Mouse (Mus musculus): ENCODE data around the gene Rpl6. TPM values are rescaled to one million over a fixed set of nuclear protein-coding genes. Genes with fewer than 3 reads are reported as not detected.

Gene Rpl6
- polyA plus RNA-seq, 1 experiment from 2014 or later = 659 TPM

- H3K27ac ChIP-seq = no peak overlapping the region
- no peaks in the 10 kb centered on the region for H3K27me3 ChIP-seq (ENCODE audit: poor library complexity, severe bottlenecking)
- WGBS = 89% methylated on average over 5 of the region's 5 CpGs
- H3K4me3 ChIP-seq = no peak overlapping the region
- no peak for DNase-seq (ENCODE audit: extremely low spot score, low spot score)
- H3K4me1 ChIP-seq = no peaks in the 10 kb centered on the region
- no peaks in the 10 kb centered on the region for H3K9me3 ChIP-seq
- 0 out of 2 replicates have a peak, but pooled peaks cover 3% of the 10 kb centered on the region for H3K36me3 ChIP-seq (replicated peaks)
Observed at GRCm38 (mm10) chr5:121236171-121236570, 31.9 kb downstream of the Rpl6 start.

GRCm38 (mm10) chr5:121238208-121238607, 33.9 kb downstream of the Rpl6 start:
- no peak for DNase-seq (ENCODE audit: extremely low spot score, low spot score)
- 91% methylated on average over 2 of the region's 2 CpGs for WGBS
- Histone ChIP-seq H3K36me3 (replicated peaks) (0 out of 2 replicates have a peak, but pooled peaks cover 3% of the 10 kb centered on the region), H3K4me1 (no peaks in the 10 kb centered on the region), H3K27me3 (ENCODE audit: poor library complexity, severe bottlenecking) (no peaks in the 10 kb centered on the region), H3K27ac (no peak overlapping the region), H3K4me3 (no peak overlapping the region), H3K9me3 (no peaks in the 10 kb centered on the region)

GRCm38 (mm10) chr5:121239846-121240245, 35.6 kb downstream of the Rpl6 start:
- H3K27me3 ChIP-seq (ENCODE audit: poor library complexity, severe bottlenecking) = no peaks in the 10 kb centered on the region
- no peaks in the 10 kb centered on the region for H3K9me3 ChIP-seq
- 86% methylated on average over 5 of the region's 5 CpGs for WGBS
- no peak for DNase-seq (ENCODE audit: extremely low spot score, low spot score)
- no peak overlapping the region for H3K27ac ChIP-seq
- no peaks in the 10 kb centered on the region for H3K4me1 ChIP-seq
- 0 out of 2 replicates have a peak, but pooled peaks cover 3% of the 10 kb centered on the region for H3K36me3 ChIP-seq (replicated peaks)
- no peak overlapping the region for H3K4me3 ChIP-seq

GRCm38 (mm10) chr5:121241182-121241581, 36.9 kb downstream of the Rpl6 start:
- Histone ChIP-seq H3K9me3 (no peaks in the 10 kb centered on the region), H3K4me1 (peaks cover 5% of the 10 kb centered on the region), H3K27ac (no peak overlapping the region), H3K4me3 (no peak overlapping the region), H3K27me3 (ENCODE audit: poor library complexity, severe bottlenecking) (no peaks in the 10 kb centered on the region), H3K36me3 (replicated peaks) (no peaks in the 10 kb centered on the region)
- no peak for DNase-seq (ENCODE audit: extremely low spot score, low spot score)

GRCm38 (mm10) chr5:121242261-121242660, 38.0 kb downstream of the Rpl6 start:
- no peaks in the 10 kb centered on the region for H3K27me3 ChIP-seq (ENCODE audit: poor library complexity, severe bottlenecking)
- H3K4me1 ChIP-seq = peaks cover 5% of the 10 kb centered on the region
- no peak overlapping the region for H3K4me3 ChIP-seq
- no peaks in the 10 kb centered on the region for H3K9me3 ChIP-seq
- no peak overlapping the region for H3K27ac ChIP-seq
- no peak for DNase-seq (ENCODE audit: extremely low spot score, low spot score)
- no peaks in the 10 kb centered on the region for H3K36me3 ChIP-seq (replicated peaks)
- 55% methylated on average over 1 of the region's 1 CpGs for WGBS

- Histone ChIP-seq H3K9me3 (no peaks in the 10 kb centered on the region), H3K4me1 (peaks cover 5% of the 10 kb centered on the region), H3K4me3 (no peak overlapping the region), H3K36me3 (replicated peaks) (no peaks in the 10 kb centered on the region), H3K27me3 (ENCODE audit: poor library complexity, severe bottlenecking) (no peaks in the 10 kb centered on the region), H3K27ac (no peak overlapping the region)
- whole genome bisulfite sequencing = 89% methylated on average over 1 of the region's 1 CpGs
- no peak for DNase-seq (ENCODE audit: extremely low spot score, low spot score)
Observed at GRCm38 (mm10) chr5:121242701-121243100, 38.4 kb downstream of the Rpl6 start.

GRCm38 (mm10) chr5:121243676-121244364, 39.5 kb downstream of the Rpl6 start:
- no peaks in the 10 kb centered on the region for H3K36me3 ChIP-seq (replicated peaks)
- no peak overlapping the region for H3K4me3 ChIP-seq
- 100% methylated on average over 1 of the region's 1 CpGs for WGBS
- no peak overlapping the region for H3K27ac ChIP-seq
- no peak for DNase-seq (ENCODE audit: extremely low spot score, low spot score)
- no peaks in the 10 kb centered on the region for H3K9me3 ChIP-seq
- no peaks in the 10 kb centered on the region for H3K27me3 ChIP-seq (ENCODE audit: poor library complexity, severe bottlenecking)
- peaks cover 5% of the 10 kb centered on the region for H3K4me1 ChIP-seq

- Histone ChIP-seq H3K4me1 (peaks cover 5% of the 10 kb centered on the region), H3K27me3 (ENCODE audit: poor library complexity, severe bottlenecking) (no peaks in the 10 kb centered on the region), H3K9me3 (no peaks in the 10 kb centered on the region), H3K4me3 (no peak overlapping the region), H3K27ac (no peak overlapping the region), H3K36me3 (replicated peaks) (no peaks in the 10 kb centered on the region)
- DNase-seq (ENCODE audit: extremely low spot score, low spot score) = no peak
- 91% methylated on average over 5 of the region's 5 CpGs for WGBS
Observed at GRCm38 (mm10) chr5:121244365-121244731, 40.1 kb downstream of the Rpl6 start.

- Histone ChIP-seq H3K36me3 (replicated peaks) (no peaks in the 10 kb centered on the region), H3K9me3 (no peaks in the 10 kb centered on the region), H3K4me1 (peaks cover 5% of the 10 kb centered on the region), H3K27me3 (ENCODE audit: poor library complexity, severe bottlenecking) (no peaks in the 10 kb centered on the region), H3K27ac (no peak overlapping the region), H3K4me3 (no peak overlapping the region)
- no peak for DNase-seq (ENCODE audit: extremely low spot score, low spot score)
- 88% methylated on average over 7 of the region's 7 CpGs for WGBS
Observed at GRCm38 (mm10) chr5:121245201-121245600, 40.9 kb downstream of the Rpl6 start.

GRCm38 (mm10) chr5:121248766-121249394, 44.6 kb downstream of the Rpl6 start:
- Histone ChIP-seq H3K4me1 (peaks cover 5% of the 10 kb centered on the region), H3K36me3 (replicated peaks) (peaks cover 2% of the 10 kb centered on the region), H3K9me3 (no peaks in the 10 kb centered on the region), H3K27ac (no peak overlapping the region), H3K27me3 (ENCODE audit: poor library complexity, severe bottlenecking) (no peaks in the 10 kb centered on the region), H3K4me3 (no peak overlapping the region)
- DNase-seq (ENCODE audit: extremely low spot score, low spot score) = no peak
- WGBS = 84% methylated on average over 3 of the region's 3 CpGs

- Histone ChIP-seq H3K9me3 (no peaks in the 10 kb centered on the region), H3K4me3 (no peak overlapping the region), H3K36me3 (replicated peaks) (peaks cover 9% of the 10 kb centered on the region), H3K4me1 (peaks cover 5% of the 10 kb centered on the region), H3K27ac (no peak overlapping the region), H3K27me3 (ENCODE audit: poor library complexity, severe bottlenecking) (no peaks in the 10 kb centered on the region)
- no peak for DNase-seq (ENCODE audit: extremely low spot score, low spot score)
- WGBS = 89% methylated on average over 3 of the region's 3 CpGs
Observed at GRCm38 (mm10) chr5:121249693-121250092, 45.4 kb downstream of the Rpl6 start.

GRCm38 (mm10) chr5:121251813-121252212, 47.5 kb downstream of the Rpl6 start:
- DNase-seq (ENCODE audit: extremely low spot score, low spot score) = no peak
- Histone ChIP-seq H3K27ac (no peak overlapping the region), H3K27me3 (ENCODE audit: poor library complexity, severe bottlenecking) (no peaks in the 10 kb centered on the region), H3K4me3 (no peak overlapping the region), H3K4me1 (no peaks in the 10 kb centered on the region), H3K36me3 (replicated peaks) (peaks cover 20% of the 10 kb centered on the region), H3K9me3 (no peaks in the 10 kb centered on the region)
- 78% methylated on average over 8 of the region's 8 CpGs for WGBS

GRCm38 (mm10) chr5:121253816-121254497, 49.7 kb downstream of the Rpl6 start:
- 94% methylated on average over 18 of the region's 18 CpGs for WGBS
- H3K36me3 ChIP-seq (replicated peaks) = peaks cover 34% of the 10 kb centered on the region
- H3K27ac ChIP-seq = no peak overlapping the region
- H3K9me3 ChIP-seq = no peaks in the 10 kb centered on the region
- no peak overlapping the region for H3K4me3 ChIP-seq
- H3K4me1 ChIP-seq = no peaks in the 10 kb centered on the region
- no peak for DNase-seq (ENCODE audit: extremely low spot score, low spot score)
- no peaks in the 10 kb centered on the region for H3K27me3 ChIP-seq (ENCODE audit: poor library complexity, severe bottlenecking)
